Mouse (Mus musculus): ENCODE data around the gene Vmn1r206. TPM values are rescaled to one million over a fixed set of nuclear protein-coding genes. Genes with fewer than 3 reads are reported as not detected.

Gene Vmn1r206
- polyA plus RNA-seq (2014; fragmentation: Illumina TruSeq; extraction: RNeasy Lipid Tissue Mini Kit (QIAGEN cat#74804); ENCODE audit: low replicate concordance), result not detected

DNA sequence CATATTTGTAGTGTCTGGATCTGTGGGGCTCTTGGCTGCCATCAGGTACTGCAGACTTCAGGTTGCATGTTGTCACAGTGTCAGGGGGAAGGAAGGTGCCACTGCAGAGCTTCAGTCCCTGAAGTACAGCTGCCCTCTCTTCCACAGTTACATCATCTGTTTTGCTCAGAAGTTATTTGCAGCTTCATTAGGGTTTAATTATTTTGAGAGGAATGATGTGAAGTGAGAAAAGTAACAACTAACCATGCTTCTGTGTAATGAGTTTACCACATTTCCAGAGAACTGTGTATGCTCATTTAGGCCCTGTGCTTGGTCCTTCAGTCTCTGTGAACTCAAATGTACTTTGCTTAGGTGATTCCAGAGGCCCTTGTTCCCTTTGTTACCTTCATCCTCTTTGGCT lies at the start of gene Vmn1r206:
Gene Vmn1r206, minus strand, starts transcription at position 101 of the 400 bp plus-strand sequence.

DNA sequence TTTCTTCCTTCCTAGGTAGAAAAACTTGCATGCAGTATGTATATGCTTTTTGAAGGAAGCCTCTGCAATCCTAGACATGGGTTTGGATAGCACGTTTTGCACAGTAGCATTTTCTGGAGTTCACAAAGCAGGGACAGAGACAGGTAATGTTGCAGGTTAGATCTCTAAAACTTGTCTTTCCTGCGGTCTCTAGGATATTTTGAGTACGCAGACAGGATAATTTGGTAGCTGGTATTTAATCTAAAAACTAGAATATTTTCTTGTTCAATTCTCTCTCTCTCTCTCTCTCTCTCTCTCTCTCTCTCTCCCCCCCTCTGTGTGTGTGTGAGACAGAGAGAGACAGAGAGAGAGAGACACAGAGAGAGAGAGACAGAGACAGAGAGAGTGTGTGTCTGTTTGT lies 31.2 kb downstream of the Vmn1r206 start, which contains the start of gene Vmn1r205:
Gene Vmn1r205, minus strand, starts transcription at position 101 of the 400 bp plus-strand sequence.

Other genes starting within 250 kb of the Vmn1r206 start
- gene Vmn1r199, start 244.4 kb downstream of the Vmn1r206 start, polyA plus RNA-seq (2014; fragmentation: Illumina TruSeq; extraction: RNeasy Lipid Tissue Mini Kit (QIAGEN cat#74804); ENCODE audit: low replicate concordance), result not detected
- not detected for gene Vmn1r200, start 233.9 kb downstream of the Vmn1r206 start, polyA plus RNA-seq (2014; fragmentation: Illumina TruSeq; extraction: RNeasy Lipid Tissue Mini Kit (QIAGEN cat#74804); ENCODE audit: low replicate concordance)
- gene Vmn1r201, start 152.3 kb downstream of the Vmn1r206 start, polyA plus RNA-seq (2014; fragmentation: Illumina TruSeq; extraction: RNeasy Lipid Tissue Mini Kit (QIAGEN cat#74804); ENCODE audit: low replicate concordance), result not detected
- gene Vmn1r202, start 118.9 kb downstream of the Vmn1r206 start, polyA plus RNA-seq (2014; fragmentation: Illumina TruSeq; extraction: RNeasy Lipid Tissue Mini Kit (QIAGEN cat#74804); ENCODE audit: low replicate concordance), result not detected
- gene Vmn1r203, start 106.1 kb downstream of the Vmn1r206 start, polyA plus RNA-seq (2014; fragmentation: Illumina TruSeq; extraction: RNeasy Lipid Tissue Mini Kit (QIAGEN cat#74804); ENCODE audit: low replicate concordance), result not detected
- not detected for gene Vmn1r204, start 71.1 kb downstream of the Vmn1r206 start, polyA plus RNA-seq (2014; fragmentation: Illumina TruSeq; extraction: RNeasy Lipid Tissue Mini Kit (QIAGEN cat#74804); ENCODE audit: low replicate concordance)
- not detected for gene Vmn1r205, start 31.3 kb downstream of the Vmn1r206 start, polyA plus RNA-seq (2014; fragmentation: Illumina TruSeq; extraction: RNeasy Lipid Tissue Mini Kit (QIAGEN cat#74804); ENCODE audit: low replicate concordance)
- not detected for gene Vmn1r207-ps, start 105.4 kb upstream of the Vmn1r206 start, polyA plus RNA-seq (2014; fragmentation: Illumina TruSeq; extraction: RNeasy Lipid Tissue Mini Kit (QIAGEN cat#74804); ENCODE audit: low replicate concordance)
- gene Vmn1r208, start 153.1 kb upstream of the Vmn1r206 start, polyA plus RNA-seq (2014; fragmentation: Illumina TruSeq; extraction: RNeasy Lipid Tissue Mini Kit (QIAGEN cat#74804); ENCODE audit: low replicate concordance), result not detected
- not detected for gene Vmn1r209, start 185.4 kb upstream of the Vmn1r206 start, polyA plus RNA-seq (2014; fragmentation: Illumina TruSeq; extraction: RNeasy Lipid Tissue Mini Kit (QIAGEN cat#74804); ENCODE audit: low replicate concordance)
- gene Vmn1r210, start 207.1 kb upstream of the Vmn1r206 start, polyA plus RNA-seq (2014; fragmentation: Illumina TruSeq; extraction: RNeasy Lipid Tissue Mini Kit (QIAGEN cat#74804); ENCODE audit: low replicate concordance), result not detected
- gene Vmn1r211, start 233.3 kb upstream of the Vmn1r206 start, polyA plus RNA-seq (2014; fragmentation: Illumina TruSeq; extraction: RNeasy Lipid Tissue Mini Kit (QIAGEN cat#74804); ENCODE audit: low replicate concordance), result not detected

All from small intestine, adult 10 weeks (tissue).